Mouse (Mus musculus) hindbrain, embryonic 13.5 days (tissue): ENCODE measurements around the gene Itpr1. TPM values are rescaled to one million over a fixed set of nuclear protein-coding genes. Genes with fewer than 3 reads are reported as not detected.

Experiments used
- ATAC-seq: fragments of 200-750 bp; cut with Nextera tagmentation; 2 replicates; pipeline ENCODE4 v1.8.0; 2017; ENCODE audit warnings: moderate TSS enrichment; ENCODE audit not compliant: low FRiP score
- H3K27ac ChIP-seq: fragments of 300-500 bp; sonication (generic); 2 replicates; pipeline ENCODE4 v1.5.1; 2015; ENCODE audit warnings: inconsistent platforms, mild to moderate bottlenecking, moderate library complexity
- H3K27me3 ChIP-seq: fragments of 300-500 bp; sonication (generic); 2 replicates; pipeline ENCODE4 v1.6.1; 2015; ENCODE audit warnings: mild to moderate bottlenecking, inconsistent platforms
- H3K36me3 ChIP-seq: fragments of 300-500 bp; sonication (generic); 2 replicates; pipeline ENCODE4 v1.6.1; 2015; ENCODE audit warnings: mild to moderate bottlenecking, inconsistent platforms
- H3K4me1 ChIP-seq: fragments of 300-500 bp; sonication (generic); replicated peaks from 2 replicates; pipeline ENCODE4 v1.6.1; 2015; ENCODE audit warnings: inconsistent platforms
- H3K4me2 ChIP-seq: fragments of 300-500 bp; sonication (generic); 2 replicates; pipeline ENCODE4 v1.6.1; 2015; ENCODE audit warnings: inconsistent platforms, mild to moderate bottlenecking, moderate library complexity
- H3K4me3 ChIP-seq: fragments of 300-500 bp; sonication (generic); 2 replicates; pipeline ENCODE4 v1.5.1; 2015; ENCODE audit warnings: mild to moderate bottlenecking, inconsistent platforms
- H3K9ac ChIP-seq: fragments of 300-500 bp; sonication (generic); 2 replicates; pipeline ENCODE4 v1.6.1; 2015; ENCODE audit warnings: mild to moderate bottlenecking, inconsistent platforms
- H3K9me3 ChIP-seq: fragments of 300-500 bp; sonication (generic); 2 replicates; pipeline ENCODE4 v1.6.1; 2016; ENCODE audit warnings: inconsistent platforms
- WGBS: fragments of 180-500 bp; shearing (Covaris S2); methylation state at CpG from one replicate; pipeline ENCODE4 v1.1.7; 2015; 5-methylcytosine and 5-hydroxymethylcytosine counted together
- polyA plus RNA-seq: library from polyadenylated mRNA; unstranded; fragments of >200 nt; fragmentation: Nextera tagmentation; extraction: Ambion mirVana; gene quantifications from 2 replicates; pipeline ENCODE4 v1.2.1, GENCODE M21; 2015

The Itpr1 gene
- polyA plus RNA-seq, 1 experiment from 2014 or later: 6.1 TPM

- WGBS: 65% methylated on average over 10 of the region's 10 CpGs
- Histone ChIP-seq H3K9me3 (no peaks in the 10 kb centered on the region), H3K4me1 (peaks cover 11% of the 10 kb centered on the region), H3K36me3 (no peaks in the 10 kb centered on the region), H3K27me3 (no peaks in the 10 kb centered on the region), H3K27ac (no peak overlapping the region), H3K9ac (no peak overlapping the region), H3K4me3 (no peak overlapping the region), H3K4me2 (no peak overlapping the region)
- peak; percentile 52; the same call in 1 of the 2 replicates for ATAC-seq
Observed at GRCm38 (mm10) chr6:108274364-108275084, 61.6 kb downstream of the Itpr1 start.

DNA sequence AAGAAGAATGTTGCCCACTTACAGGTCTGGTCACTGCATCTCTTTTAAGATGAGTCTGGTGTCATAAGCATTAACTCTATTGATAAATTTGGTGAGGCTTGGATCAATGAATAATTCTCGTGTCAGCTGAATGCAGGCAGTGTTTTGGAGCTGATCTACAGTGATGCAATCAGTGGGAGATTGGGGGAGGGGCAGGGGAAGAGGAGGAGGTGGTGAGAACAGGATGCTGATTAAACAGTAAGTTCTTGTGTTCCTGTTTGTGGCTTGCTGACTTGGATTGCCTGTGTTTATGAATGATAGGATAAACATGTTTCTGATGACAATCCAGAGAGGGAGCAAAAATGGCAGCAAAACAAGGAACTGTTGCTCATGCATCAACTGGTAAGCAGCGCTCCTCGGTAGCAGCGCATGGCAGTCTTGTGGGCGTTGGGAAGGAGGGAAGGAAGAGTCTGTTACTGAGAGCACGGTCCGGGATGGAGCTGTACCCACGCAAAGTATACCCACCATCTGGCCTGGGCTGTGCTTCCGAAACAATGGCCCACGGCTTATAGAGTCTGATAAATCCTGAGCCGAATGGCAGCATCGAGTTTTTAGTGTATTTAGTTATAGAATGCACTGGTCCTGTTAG, 64.1 kb downstream of the Itpr1 start:
- peaks cover 11% of the 10 kb centered on the region for H3K4me1 ChIP-seq
- no peaks in the 10 kb centered on the region for H3K36me3 ChIP-seq
- H3K27me3 ChIP-seq: no peaks in the 10 kb centered on the region
- H3K4me2 ChIP-seq: no peak overlapping the region
- H3K27ac ChIP-seq: no peak overlapping the region
- H3K9me3 ChIP-seq: no peaks in the 10 kb centered on the region
- WGBS: 86% methylated on average over 12 of the region's 12 CpGs
- H3K4me3 ChIP-seq: no peak overlapping the region
- no peak for ATAC-seq
- H3K9ac ChIP-seq: no peak overlapping the region

DNA sequence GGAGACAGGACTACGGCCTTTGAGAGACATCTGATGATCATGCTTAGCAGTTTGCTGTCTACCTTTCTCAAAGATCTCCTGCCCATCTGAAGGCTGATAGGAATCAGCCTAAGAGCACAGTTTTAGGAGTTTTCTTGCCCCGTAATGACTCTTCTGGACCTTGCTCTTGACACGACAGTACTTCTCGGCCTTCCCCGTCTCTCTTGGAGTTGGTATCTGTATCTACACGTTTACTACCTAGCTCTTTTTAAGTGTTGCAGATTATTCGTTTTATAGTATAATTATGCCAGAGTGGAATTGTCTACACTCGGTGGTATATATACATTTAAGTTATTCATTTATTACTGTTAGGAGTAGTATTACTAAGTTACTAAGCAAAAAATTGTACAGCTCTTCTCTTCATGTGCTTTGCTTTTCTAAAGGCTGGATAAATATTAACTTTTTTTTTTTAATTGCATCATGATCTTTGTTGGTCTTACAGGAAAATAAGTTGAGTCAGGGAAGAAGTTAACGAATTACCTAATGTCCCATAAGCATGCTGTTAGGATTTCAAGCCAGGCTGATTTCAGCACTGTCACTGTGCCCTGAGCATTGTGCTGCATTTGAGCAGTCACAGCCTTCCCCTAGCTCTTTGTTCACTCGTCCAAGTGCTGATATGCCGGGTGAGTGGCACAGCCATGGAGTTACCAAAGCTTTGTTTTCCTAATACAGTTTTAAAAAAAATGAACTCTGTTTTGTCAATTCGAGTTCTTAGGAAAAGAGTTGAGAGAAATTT, 64.9 kb downstream of the Itpr1 start:
- ATAC-seq: no peak
- 89% methylated on average over 12 of the region's 12 CpGs for WGBS

DNA sequence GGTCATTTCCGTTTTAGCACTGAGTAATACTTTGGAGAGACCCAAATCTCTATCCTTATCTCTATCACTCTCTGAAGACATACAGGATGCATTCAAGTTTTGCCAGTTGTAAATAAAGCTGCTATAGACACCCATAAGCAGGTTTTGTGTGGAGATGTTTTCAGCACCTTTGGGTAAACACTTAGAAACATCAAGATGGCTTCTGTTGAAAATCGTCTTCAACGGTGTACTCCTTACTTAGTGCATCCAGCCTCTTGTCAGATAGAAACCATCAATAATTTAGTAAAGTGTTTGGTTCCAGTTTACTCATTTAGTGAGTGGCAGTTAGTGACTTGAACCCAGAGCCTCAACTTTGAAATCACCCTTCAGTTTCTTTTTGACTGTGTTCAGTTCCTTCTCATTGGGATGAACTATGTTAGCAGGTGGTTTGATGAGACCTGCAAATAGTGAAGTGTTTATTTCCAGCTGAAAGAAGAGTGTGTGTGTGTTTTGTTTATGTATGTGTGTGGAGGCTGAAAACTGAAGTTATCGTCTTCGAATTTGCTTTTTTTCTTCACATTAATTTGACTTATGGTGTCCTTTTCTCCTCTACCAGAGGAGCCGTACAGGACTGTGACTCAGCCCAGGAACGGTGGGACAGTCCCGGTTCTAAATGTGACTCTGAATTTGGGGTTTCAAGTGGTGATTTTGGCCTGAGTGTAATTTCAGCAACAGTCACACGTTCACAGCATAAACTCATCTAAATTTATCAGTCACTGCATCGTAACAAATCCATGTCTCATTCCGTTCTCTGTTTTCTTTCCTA, 66.1 kb downstream of the Itpr1 start:
- Histone ChIP-seq H3K27ac (no peak overlapping the region), H3K9ac (no peak overlapping the region), H3K9me3 (no peaks in the 10 kb centered on the region), H3K4me3 (no peak overlapping the region), H3K36me3 (no peaks in the 10 kb centered on the region), H3K4me1 (peaks cover 9% of the 10 kb centered on the region; the same call in 1 of the 2 replicates), H3K4me2 (no peak overlapping the region), H3K27me3 (no peaks in the 10 kb centered on the region)
- WGBS: 94% methylated on average over 11 of the region's 11 CpGs
- no peak for ATAC-seq

More for the DNA sequence above, 64.9 kb downstream of the Itpr1 start:
- Histone ChIP-seq H3K4me1 (peaks cover 11% of the 10 kb centered on the region), H3K9me3 (no peaks in the 10 kb centered on the region), H3K9ac (no peak overlapping the region), H3K27ac (no peak overlapping the region), H3K36me3 (no peaks in the 10 kb centered on the region), H3K27me3 (no peaks in the 10 kb centered on the region), H3K4me2 (no peak overlapping the region), H3K4me3 (no peak overlapping the region)

- no peaks in the 10 kb centered on the region for H3K4me1 ChIP-seq
- H3K4me2 ChIP-seq: no peak overlapping the region
- H3K27me3 ChIP-seq: no peaks in the 10 kb centered on the region
- 93% methylated on average over 4 of the region's 4 CpGs for WGBS
- no peaks in the 10 kb centered on the region for H3K36me3 ChIP-seq
- no peak for ATAC-seq
- no peak overlapping the region for H3K4me3 ChIP-seq
- H3K9ac ChIP-seq: no peak overlapping the region
- H3K9me3 ChIP-seq: no peaks in the 10 kb centered on the region
- H3K27ac ChIP-seq: no peak overlapping the region
Observed at GRCm38 (mm10) chr6:108282131-108282530, 69.2 kb downstream of the Itpr1 start.

GRCm38 (mm10) chr6:108282621-108283020, 69.7 kb downstream of the Itpr1 start:
- 85% methylated on average over 3 of the region's 3 CpGs for WGBS
- Histone ChIP-seq H3K4me1 (no peaks in the 10 kb centered on the region), H3K9me3 (no peaks in the 10 kb centered on the region), H3K4me3 (no peak overlapping the region), H3K27ac (no peak overlapping the region), H3K4me2 (no peak overlapping the region), H3K36me3 (no peaks in the 10 kb centered on the region), H3K9ac (no peak overlapping the region), H3K27me3 (no peaks in the 10 kb centered on the region)
- no peak for ATAC-seq

DNA sequence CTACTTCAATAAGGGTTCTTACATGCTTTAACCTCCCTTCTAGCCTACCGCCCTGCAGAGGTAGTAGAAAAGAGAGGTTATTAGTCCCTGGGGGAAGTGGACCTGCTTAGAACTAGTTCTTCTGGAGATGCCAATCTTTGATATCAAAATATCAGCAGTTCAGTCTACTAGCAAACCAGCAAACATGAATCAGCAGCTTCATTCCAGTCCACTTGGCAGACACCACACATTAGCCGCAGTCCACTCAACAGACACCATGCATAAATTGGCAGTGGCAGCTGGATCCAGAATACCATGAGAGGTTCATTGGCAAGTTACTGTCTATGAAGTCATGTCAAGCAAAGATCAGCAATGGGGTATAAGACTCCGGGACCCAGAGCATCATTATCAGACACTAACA, 71.8 kb downstream of the Itpr1 start:
- H3K9me3 ChIP-seq: no peaks in the 10 kb centered on the region
- H3K36me3 ChIP-seq: no peaks in the 10 kb centered on the region
- H3K4me1 ChIP-seq: no peaks in the 10 kb centered on the region
- no peak overlapping the region for H3K9ac ChIP-seq
- H3K27me3 ChIP-seq: no peaks in the 10 kb centered on the region
- H3K4me2 ChIP-seq: no peak overlapping the region
- no peak for ATAC-seq
- no peak overlapping the region for H3K4me3 ChIP-seq
- no peak overlapping the region for H3K27ac ChIP-seq
- 96% methylated on average over 3 of the region's 3 CpGs for WGBS

- Histone ChIP-seq H3K27me3 (no peaks in the 10 kb centered on the region), H3K27ac (no peak overlapping the region), H3K4me1 (no peaks in the 10 kb centered on the region), H3K9me3 (no peaks in the 10 kb centered on the region), H3K4me2 (no peak overlapping the region), H3K4me3 (no peak overlapping the region), H3K36me3 (no peaks in the 10 kb centered on the region), H3K9ac (no peak overlapping the region)
- WGBS: 74% methylated on average over 3 of the region's 3 CpGs
- ATAC-seq: no peak
Observed at GRCm38 (mm10) chr6:108288979-108289378, 76.1 kb downstream of the Itpr1 start.

DNA sequence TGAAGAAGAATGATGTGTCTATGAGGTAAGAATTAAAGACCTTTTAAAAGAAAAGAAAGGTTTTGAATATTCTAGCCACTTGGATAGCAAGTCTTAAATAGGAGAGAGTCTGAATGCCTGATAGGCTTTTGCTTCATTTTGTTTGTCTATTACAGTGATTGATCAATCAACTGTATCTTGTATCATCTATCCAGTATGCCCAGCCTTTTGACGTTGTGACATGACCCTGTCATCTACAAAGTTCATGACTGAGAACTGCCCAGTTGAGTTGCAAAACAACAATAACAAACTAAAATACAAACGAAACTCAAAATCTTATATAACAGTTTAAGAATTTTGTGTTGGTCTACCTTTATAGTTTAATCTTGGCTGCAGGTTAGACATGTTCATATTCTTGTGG, 78.1 kb downstream of the Itpr1 start:
- H3K9me3 ChIP-seq: no peaks in the 10 kb centered on the region
- ATAC-seq: no peak
- WGBS: 93% methylated on average over 2 of the region's 2 CpGs

DNA sequence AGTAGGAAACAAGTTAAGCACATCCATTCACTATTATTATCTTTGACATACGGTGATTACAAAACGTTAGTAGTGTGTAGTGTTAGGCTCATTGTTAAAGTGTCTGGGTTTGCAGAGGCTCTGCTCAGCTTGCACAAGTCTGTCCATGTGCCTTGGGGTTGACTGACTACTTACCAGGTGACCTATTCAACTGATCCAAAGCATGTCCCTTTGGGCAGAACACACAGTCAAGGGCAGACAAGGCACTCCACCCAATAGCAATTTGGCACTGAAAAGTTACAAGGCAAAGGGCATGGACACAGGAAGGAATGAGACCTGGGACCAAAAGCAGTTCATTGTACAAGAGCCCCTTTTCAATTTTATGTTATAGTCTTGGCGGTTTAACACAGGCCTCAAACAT, 78.7 kb downstream of the Itpr1 start:
- no peak for ATAC-seq
- no peak overlapping the region for H3K27ac ChIP-seq
- H3K9me3 ChIP-seq: no peaks in the 10 kb centered on the region
- no peaks in the 10 kb centered on the region for H3K27me3 ChIP-seq
- no peaks in the 10 kb centered on the region for H3K36me3 ChIP-seq
- no peaks in the 10 kb centered on the region for H3K4me1 ChIP-seq
- WGBS: 92% methylated on average over 3 of the region's 3 CpGs
- H3K4me3 ChIP-seq: no peak overlapping the region
- no peak overlapping the region for H3K4me2 ChIP-seq
- H3K9ac ChIP-seq: no peak overlapping the region

More for the DNA sequence above, 78.1 kb downstream of the Itpr1 start:
- Histone ChIP-seq H3K4me3 (no peak overlapping the region), H3K4me2 (no peak overlapping the region), H3K27me3 (no peaks in the 10 kb centered on the region), H3K27ac (no peak overlapping the region), H3K9ac (no peak overlapping the region), H3K4me1 (no peaks in the 10 kb centered on the region), H3K36me3 (no peaks in the 10 kb centered on the region)

DNA sequence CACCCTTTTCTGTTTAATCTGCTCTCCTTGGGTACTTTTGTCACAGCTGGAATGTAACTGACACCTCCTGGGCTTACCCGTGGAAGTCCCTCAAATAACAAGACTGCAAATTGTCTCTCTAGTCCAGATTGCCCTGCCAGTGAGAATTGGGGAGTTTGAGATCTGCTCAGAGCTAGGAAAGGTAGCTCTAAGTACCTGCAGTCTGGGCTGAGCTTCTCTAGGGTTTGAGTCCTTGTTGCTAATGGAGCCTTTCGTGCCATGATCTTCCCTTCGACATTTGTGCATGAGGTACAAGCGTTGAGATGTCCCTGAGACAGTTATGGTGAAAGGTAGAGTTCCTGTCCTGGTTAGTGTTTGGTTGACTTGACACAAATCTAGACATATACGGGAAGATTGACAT, 89.0 kb downstream of the Itpr1 start:
- H3K4me3 ChIP-seq: no peak overlapping the region
- peaks cover 6% of the 10 kb centered on the region for H3K4me1 ChIP-seq
- no peak overlapping the region for H3K27ac ChIP-seq
- no peak for ATAC-seq
- no peak overlapping the region for H3K4me2 ChIP-seq
- H3K27me3 ChIP-seq: no peaks in the 10 kb centered on the region
- H3K9ac ChIP-seq: no peak overlapping the region
- H3K36me3 ChIP-seq: no peaks in the 10 kb centered on the region
- WGBS: 88% methylated on average over 5 of the region's 5 CpGs
- H3K9me3 ChIP-seq: no peaks in the 10 kb centered on the region
